Mouse (Mus musculus): ENCODE results near the gene Pax3.

Gene Pax3

GRCm38 (mm10) chr1:78172334-78172733 lies 24.6 kb downstream of the Pax3 start:
- DNase-seq (ENCODE audit: low read depth, low spot score): no peak

DNA sequence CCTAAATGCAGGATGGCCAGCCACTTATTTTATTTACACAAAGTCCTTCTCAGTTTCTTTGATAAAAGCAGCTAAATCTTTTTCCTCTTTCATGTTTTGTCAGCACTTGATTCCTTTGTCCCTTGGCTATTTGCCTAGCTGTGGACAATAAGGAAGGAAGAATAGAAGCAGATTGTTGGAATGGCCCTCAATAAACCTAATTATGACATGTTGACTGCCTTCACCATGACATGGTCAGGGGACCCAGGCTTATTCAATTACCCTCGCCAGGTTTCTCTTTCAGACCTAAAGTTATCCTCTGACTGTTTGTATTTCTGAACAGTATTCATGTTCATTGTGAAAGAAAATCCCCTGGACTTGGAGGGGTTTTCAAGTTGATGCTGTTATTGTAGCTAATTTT lies 25.3 kb downstream of the Pax3 start:
- no peak for DNase-seq (ENCODE audit: low read depth, low spot score)

DNA sequence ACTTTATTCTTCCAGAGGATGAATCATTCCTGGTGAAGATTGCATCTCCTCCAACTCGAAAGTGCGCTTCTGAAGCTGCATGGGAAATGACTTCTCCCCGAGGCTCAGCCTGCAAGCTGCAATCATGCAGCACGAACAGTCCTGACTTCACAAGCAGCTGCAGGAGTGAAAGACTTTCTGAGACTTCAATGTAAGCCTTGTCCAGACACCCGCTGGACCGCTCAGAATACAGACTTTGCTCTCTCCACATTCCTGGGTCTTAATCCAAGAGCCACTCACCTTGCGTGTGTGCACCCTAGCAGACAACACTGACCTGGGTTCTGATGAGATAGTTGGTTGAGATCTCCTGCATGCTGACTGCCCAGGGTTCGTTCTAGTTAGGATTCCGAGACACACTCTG lies 26.2 kb downstream of the Pax3 start:
- no peak for DNase-seq (ENCODE audit: low read depth, low spot score)

GRCm38 (mm10) chr1:78168796-78169195 lies 28.1 kb downstream of the Pax3 start:
- no peak for DNase-seq (ENCODE audit: low read depth, low spot score)

- no peak for DNase-seq (ENCODE audit: low read depth, low spot score)
These were observed 29.2 kb downstream of the Pax3 start for GRCm38 (mm10) chr1:78167577-78168286.

DNA sequence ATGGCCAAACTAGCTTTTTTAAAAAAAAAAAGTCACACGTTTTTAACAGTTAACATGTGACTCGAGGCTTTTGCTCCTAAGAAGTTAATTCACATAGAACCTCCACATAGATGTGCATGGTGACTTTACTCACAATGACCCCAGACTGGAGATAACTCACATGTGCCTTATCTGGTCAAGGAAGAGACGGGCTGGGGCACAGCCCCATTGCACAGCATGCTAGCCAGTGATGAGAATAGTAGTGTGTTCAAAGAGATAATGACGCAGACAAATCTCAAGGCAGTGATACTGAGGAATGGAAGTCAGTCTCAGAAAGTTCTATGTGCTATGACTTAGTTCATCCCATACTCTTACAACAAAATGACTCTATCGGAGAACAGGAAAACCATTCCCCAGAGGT lies 35.2 kb downstream of the Pax3 start:
- DNase-seq (ENCODE audit: low read depth, low spot score): no peak

- DNase-seq (ENCODE audit: low read depth, low spot score): no peak
These were observed 39.0 kb downstream of the Pax3 start for GRCm38 (mm10) chr1:78157930-78158329.

DNA sequence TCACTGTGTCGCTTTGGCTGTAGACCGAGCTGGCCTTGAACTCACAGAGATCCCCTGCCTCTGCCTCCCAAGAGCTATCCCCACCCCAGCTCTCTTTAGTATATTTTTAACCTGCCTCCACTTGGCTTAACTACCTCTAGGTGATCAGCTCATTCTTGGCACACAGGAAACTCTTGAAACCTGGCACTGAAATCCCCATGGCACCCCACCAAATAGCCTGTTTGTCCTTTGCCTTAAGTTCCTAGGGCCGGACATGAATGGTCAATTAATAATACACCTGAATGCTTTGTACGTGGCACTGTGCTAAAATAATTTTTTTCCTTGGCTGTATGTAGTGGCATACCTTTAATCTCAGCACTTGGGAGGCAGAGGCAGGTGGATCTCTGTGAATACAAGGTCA lies 41.1 kb downstream of the Pax3 start:
- no peak for DNase-seq (ENCODE audit: low read depth, low spot score)

DNA sequence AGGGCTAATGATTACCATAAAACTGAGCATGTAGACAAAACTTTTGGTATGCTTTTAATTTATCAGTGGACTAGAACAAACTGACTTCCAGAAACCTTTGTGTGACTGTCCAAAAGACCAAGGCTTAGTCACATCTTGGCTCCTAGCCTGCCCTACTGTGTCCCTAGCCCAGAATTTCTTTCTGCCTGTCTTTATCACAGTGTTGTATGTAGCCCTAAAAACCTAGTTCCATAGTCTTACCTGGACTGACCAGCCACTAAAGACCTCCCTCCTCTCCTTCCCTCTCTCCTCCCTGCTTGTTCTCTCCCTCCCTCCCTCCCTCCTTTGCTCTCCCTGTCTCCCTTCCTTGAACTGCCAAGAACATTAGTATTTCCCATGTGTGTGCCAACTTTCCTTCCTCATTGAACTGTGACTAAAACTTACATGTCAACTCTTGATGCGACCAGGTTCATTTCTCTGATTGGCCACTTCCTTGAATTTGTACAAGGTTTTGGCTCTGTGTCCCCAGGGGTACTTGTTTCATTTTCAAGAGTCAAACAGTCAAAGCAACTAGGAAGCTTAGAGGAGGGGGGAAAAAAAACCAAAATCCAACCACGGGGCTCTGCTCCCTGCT lies 48.8 kb downstream of the Pax3 start:
- no peak for DNase-seq (ENCODE audit: low read depth, low spot score)

DNA sequence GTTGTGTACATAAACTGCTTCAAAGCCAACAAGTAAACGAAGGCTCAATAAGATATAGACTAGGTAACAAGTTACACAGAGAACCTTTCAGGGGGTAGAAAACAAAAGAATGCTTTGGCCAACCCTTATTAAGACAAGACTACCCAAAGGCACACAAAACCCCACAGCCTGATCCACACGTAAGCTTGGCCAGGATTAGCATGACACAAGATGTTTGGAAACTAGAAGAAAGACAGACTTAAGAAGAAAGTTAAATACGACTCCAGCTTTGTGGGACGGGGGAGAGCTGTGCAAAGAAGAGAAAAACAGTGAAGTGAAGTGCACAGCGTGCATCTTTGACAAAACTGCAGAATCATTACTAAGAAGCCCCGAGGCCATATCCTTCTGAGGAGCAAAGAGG lies 53.5 kb downstream of the Pax3 start:
- no peak for DNase-seq (ENCODE audit: low read depth, low spot score)

GRCm38 (mm10) chr1:78142912-78143311 lies 54.0 kb downstream of the Pax3 start:
- DNase-seq (ENCODE audit: low read depth, low spot score): no peak

DNA sequence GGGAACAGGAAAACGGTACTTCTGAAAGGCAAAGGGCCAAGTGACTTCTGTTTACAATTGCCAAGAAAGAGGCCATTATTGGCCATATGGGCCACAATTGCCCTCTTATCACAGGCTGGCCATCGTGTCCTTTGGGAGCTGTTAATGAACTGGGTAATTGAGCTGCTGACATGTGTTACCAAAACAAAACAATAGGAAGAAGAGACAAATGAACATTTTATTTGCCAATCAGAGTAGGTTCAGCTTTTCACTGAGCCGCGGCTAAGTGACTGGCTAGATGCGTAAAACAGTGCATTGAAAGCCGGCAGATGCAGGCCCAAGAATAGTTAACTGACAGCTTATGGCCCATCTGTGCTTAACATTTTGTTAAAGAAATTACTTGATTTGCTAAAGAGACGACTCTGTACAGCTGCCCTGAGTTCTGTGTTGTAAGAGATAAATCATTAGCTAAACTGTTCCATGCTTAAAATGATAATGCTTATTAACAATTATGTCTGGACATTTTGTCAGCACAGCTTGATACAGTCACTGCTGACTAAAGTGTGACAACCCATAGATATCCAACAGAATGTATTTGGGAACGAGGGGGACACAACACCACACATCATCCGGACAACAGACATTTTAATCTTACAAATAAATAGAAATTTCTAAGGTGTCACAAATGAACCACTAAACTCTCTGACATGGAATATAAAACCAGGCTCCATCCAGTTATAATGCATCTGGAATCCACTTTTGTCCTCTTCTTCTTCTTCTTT lies 55.0 kb downstream of the Pax3 start:
- DNase-seq (ENCODE audit: low read depth, low spot score): no peak

- DNase-seq (ENCODE audit: low read depth, low spot score): no peak
These were observed 55.6 kb downstream of the Pax3 start for GRCm38 (mm10) chr1:78141314-78141713.

DNA sequence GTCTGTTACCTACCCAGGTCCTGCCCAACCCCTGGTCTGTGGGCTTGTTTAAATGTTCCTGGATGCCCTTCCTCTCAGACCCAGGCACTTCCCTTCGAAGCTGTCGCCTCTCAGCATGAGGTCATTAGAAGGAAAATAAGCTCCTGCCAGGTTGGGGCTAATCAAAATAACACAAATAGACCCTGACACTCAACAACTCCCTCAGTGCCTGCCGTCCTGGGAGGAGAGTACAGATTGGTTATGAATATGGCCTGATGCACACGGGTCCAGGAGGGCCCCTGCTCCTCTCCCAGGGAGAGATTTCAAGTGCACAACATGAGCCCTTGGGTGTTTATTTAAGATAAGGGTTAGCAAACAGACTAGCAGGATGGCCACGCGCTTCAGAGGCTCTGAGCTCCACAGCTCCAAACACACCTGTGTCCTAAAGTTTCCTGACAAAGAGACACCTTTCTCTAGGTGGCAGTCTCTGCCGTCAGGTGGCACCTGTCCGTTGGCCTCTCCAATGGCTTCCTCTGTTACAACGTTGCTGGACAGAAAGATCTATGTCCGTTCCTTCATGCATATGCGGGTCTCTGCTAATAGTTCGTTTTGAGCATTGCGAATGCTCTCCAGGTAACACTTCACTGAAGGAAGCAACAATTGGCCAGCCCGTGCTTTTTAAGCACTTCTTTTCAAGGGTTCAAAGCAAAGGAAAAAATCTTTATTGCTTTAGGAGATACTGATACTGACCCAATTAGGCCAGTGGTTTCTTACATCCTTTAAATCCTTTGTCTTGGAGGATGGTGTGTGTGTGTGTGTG lies 56.2 kb downstream of the Pax3 start:
- DNase-seq (ENCODE audit: low read depth, low spot score): no peak

GRCm38 (mm10) chr1:78139287-78139686 lies 57.6 kb downstream of the Pax3 start:
- DNase-seq (ENCODE audit: low read depth, low spot score): no peak

DNA sequence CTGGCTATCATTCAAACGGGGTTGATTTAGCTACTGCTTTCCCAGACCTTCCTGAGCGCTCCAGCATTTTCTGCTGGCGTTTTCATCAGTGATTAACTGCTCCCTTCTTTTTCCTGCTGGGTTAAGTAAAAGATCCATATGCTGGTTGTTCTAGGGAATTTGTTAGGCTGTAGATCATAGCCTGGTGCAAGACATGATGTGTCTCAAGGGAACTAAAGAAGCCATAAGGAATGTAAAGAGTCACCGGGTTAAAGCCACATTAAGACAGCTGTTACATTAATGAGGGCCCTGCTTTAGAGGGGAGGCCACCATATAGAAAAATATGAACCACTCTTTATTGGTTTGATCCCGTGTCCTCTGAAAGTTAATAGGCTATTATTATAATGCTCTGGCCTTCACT lies 67.7 kb downstream of the Pax3 start:
- DNase-seq (ENCODE audit: low read depth, low spot score): no peak

DNA sequence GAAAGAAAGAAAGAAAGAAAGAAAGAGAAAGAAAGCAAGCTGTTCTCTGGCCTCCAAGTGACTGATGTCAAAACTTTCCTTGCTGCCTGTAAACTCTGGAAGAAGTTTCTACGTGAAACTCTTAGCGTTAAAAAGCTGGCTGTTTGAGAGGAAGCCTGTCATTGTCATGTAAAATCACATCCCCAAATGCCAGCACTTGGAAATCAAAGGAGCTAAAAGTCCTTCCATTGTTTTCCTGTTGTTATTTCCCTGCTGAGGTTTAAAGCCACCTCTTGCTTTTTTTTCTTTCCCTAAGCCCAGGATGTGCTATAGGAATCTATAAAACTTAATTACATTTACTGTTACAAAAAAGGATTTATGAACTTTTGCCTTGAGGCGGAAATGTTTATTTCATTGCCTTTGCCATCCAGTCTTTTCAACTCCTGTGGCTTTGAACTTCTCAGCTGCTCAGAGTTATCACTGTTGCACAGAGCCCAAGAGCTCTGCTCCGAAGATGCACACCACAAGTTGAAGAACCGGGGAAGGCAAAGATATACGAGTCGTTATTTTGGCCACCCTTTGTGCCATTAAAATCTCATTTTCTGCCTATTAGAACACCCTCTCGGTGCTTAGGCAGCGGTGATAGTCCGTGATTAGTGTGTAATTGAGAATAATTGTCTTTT lies 76.9 kb downstream of the Pax3 start:
- DNase-seq (ENCODE audit: low read depth, low spot score): no peak

DNA sequence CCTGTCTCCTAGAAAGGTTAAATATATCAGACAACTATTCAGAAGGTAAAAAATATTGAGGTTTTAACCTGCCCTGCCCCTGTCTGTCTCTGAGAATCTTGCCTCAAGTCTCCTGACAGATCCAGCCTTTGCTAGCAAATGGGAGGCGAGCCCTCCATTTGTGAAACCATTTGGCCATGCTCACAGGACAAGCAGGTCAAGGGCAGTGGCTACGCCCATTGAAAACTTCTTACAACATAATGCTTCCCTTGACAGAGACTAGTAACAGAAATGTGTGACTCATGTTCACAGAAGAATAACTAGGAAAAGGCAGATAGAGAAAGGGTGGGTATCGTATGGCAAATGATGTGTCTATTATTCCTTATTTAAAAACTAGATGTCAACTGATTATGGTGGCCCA lies 80.9 kb downstream of the Pax3 start:
- no peak for DNase-seq (ENCODE audit: low read depth, low spot score)

- peak; percentile 46 for DNase-seq (ENCODE audit: low read depth, low spot score)
These were observed 86.6 kb downstream of the Pax3 start for GRCm38 (mm10) chr1:78110311-78110710.

DNA sequence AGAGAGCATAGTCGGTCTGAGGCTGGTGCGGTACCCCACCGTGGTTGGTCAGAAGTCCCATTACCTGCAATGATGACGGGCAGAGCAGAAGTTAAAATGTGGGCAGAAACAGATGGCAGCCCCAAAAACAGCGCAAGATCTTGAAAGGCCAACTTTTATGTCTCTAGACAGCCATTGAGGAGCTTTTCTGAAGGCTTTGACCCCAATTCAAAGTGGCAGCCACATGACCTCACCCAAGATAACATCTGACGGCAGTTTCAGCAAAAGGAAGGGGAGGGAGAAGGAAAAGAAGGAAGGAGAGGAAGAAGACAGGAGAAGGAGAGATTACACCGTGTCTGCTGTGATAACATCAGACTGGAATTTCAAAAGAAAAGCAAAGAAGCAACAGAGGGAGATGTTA lies 93.4 kb downstream of the Pax3 start:
- no peak for DNase-seq (ENCODE audit: low read depth, low spot score)

DNA sequence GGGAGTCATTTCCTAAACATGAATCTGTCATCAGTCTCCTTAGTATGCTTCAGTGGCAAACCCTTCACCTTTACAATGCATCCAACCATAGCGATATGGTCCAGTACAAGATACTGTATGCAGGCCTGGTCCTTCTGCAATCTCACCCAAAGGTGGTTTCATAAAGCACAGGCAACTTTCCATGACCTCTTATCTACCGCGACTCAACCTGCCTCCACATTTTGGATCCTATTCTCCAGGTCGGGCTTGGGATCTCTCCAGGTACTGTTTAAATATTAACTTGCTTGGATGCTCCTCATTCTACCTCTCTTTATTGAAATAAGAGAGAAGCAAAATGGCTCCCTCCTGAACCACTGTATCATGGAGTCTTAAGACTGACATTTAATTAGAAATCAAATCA lies 103.3 kb downstream of the Pax3 start:
- no peak for DNase-seq (ENCODE audit: low read depth, low spot score)

GRCm38 (mm10) chr1:78088646-78089045 lies 108.3 kb downstream of the Pax3 start:
- no peak for DNase-seq (ENCODE audit: low read depth, low spot score)
